Mouse (Mus musculus) layer of hippocampus, adult 9-11 months (tissue): ENCODE measurements at regions not wholly inside any gene's neighbourhood (a gene's known extent, or its start where the extent isn't known, plus 50 kb on each side); places are given as distances from the start of the nearest gene placed in this dataset.
A peak's percentile ranks its signal among the peaks of the same experiment; 100 is the strongest.

Experiments
- DNase-seq: peaks from one replicate; pipeline ENCODE4 v3.0.0; 2022

- DNase-seq: peak; percentile 34
These were observed 122.8 kb downstream of the Zfp706 start for GRCm38 (mm10) chr15:36884671-36885365.

- no peak for DNase-seq
These were observed 123.5 kb downstream of the Zfp706 start for GRCm38 (mm10) chr15:36884074-36884473.

- no peak for DNase-seq
These were observed 124.4 kb downstream of the Zfp706 start for GRCm38 (mm10) chr15:36883156-36883555.

GRCm38 (mm10) chr15:36881576-36881975 lies 126.0 kb downstream of the Zfp706 start:
- DNase-seq: no peak

- DNase-seq: no peak
These were observed 127.0 kb downstream of the Zfp706 start for GRCm38 (mm10) chr15:36880602-36881001.

GRCm38 (mm10) chr15:36879587-36879986 lies 128.0 kb downstream of the Zfp706 start:
- DNase-seq: no peak

- DNase-seq: no peak
These were observed 128.6 kb downstream of the Zfp706 start for GRCm38 (mm10) chr15:36878960-36879359.

- no peak for DNase-seq
These were observed 129.3 kb downstream of the Zfp706 start for GRCm38 (mm10) chr15:36878276-36878675.

GRCm38 (mm10) chr15:36877501-36877900 lies 130.1 kb downstream of the Zfp706 start:
- no peak for DNase-seq

GRCm38 (mm10) chr15:36875980-36876778 lies 131.4 kb downstream of the Zfp706 start:
- DNase-seq: no peak

- no peak for DNase-seq
These were observed 133.0 kb downstream of the Zfp706 start for GRCm38 (mm10) chr15:36874555-36874954.

- no peak for DNase-seq
These were observed 133.7 kb downstream of the Zfp706 start for GRCm38 (mm10) chr15:36873884-36874243.

GRCm38 (mm10) chr15:36873058-36873883 lies 134.3 kb downstream of the Zfp706 start:
- DNase-seq: no peak

GRCm38 (mm10) chr15:36872566-36872965 lies 135.0 kb downstream of the Zfp706 start:
- DNase-seq: no peak

- DNase-seq: no peak
These were observed 136.9 kb downstream of the Zfp706 start for GRCm38 (mm10) chr15:36870717-36871116.

- no peak for DNase-seq
These were observed 137.5 kb downstream of the Zfp706 start for GRCm38 (mm10) chr15:36870094-36870493.

- DNase-seq: no peak
These were observed 141.5 kb downstream of the Zfp706 start for GRCm38 (mm10) chr15:36866088-36866487.

GRCm38 (mm10) chr15:36865332-36865731 lies 142.2 kb downstream of the Zfp706 start:
- no peak for DNase-seq

GRCm38 (mm10) chr15:36864046-36864445 lies 143.5 kb downstream of the Zfp706 start:
- DNase-seq: peak; percentile 52

GRCm38 (mm10) chr15:36858711-36859110 lies 148.9 kb downstream of the Zfp706 start:
- no peak for DNase-seq

- DNase-seq: no peak
These were observed 150.0 kb downstream of the Zfp706 start for GRCm38 (mm10) chr15:36857622-36858021.

GRCm38 (mm10) chr15:36855550-36856131 lies 151.9 kb downstream of the Zfp706 start:
- peak; percentile 27 for DNase-seq

GRCm38 (mm10) chr15:36854900-36855321 lies 152.7 kb downstream of the Zfp706 start:
- peak; percentile 64 for DNase-seq
